Mouse (Mus musculus): Measurements from ENCODE around the gene Chodl.

Gene Chodl

GRCm38 (mm10) chr16:78930382-78931286, at the start of gene Chodl:
Chodl (plus strand) TSS chr16:78930948.
- DNase-seq: no peak

GRCm38 (mm10) chr16:78922644-78923043, 8.1 kb upstream of the Chodl start:
- DNase-seq: no peak

- DNase-seq: no peak
Observed at GRCm38 (mm10) chr16:78931287-78932025, 708 bp downstream of the Chodl start.

- no peak for DNase-seq
Observed at GRCm38 (mm10) chr16:78934298-78934697, 3.5 kb downstream of the Chodl start.

- no peak for DNase-seq
Observed at GRCm38 (mm10) chr16:78937755-78938154, 7.0 kb downstream of the Chodl start.

GRCm38 (mm10) chr16:78950359-78950758, 19.6 kb downstream of the Chodl start:
- DNase-seq: no peak

GRCm38 (mm10) chr16:78957434-78957833, 26.7 kb downstream of the Chodl start:
- DNase-seq: no peak

GRCm38 (mm10) chr16:78969091-78969731, 38.5 kb downstream of the Chodl start:
- no peak for DNase-seq

- no peak for DNase-seq
Observed at GRCm38 (mm10) chr16:78974099-78974498, 43.4 kb downstream of the Chodl start.

GRCm38 (mm10) chr16:78976384-78976783, 45.6 kb downstream of the Chodl start:
- DNase-seq: no peak

Data from cerebellum, adult 11-12 months (tissue).